Mouse (Mus musculus) embryonic stem cell, embryonic (primary cell): Measurements from ENCODE around the gene Lamc1.

Source experiments
- CTCF ChIA-PET, 4 experiments: fragments of 300-600 bp in 2 of 4; fragments of 350-600 bp in 2 of 4; sonication (Branson Sonifier 250); formaldehyde crosslinking; loops; one replicate each; lab custom pipeline; 2022; ENCODE audit warnings: inconsistent platforms in 2 of 4; lab: Charles Lee
- POLR2A ChIA-PET, 4 experiments: fragments of 300-600 bp in 2 of 4; fragments of 350-600 bp in 2 of 4; sonication (Branson Sonifier 250); formaldehyde crosslinking; loops; one replicate each; lab custom pipeline; 2022; ENCODE audit warnings: antibody characterized with exemption in 4 of 4, inconsistent platforms in 1 of 4; lab: Charles Lee

Gene Lamc1

DNA sequence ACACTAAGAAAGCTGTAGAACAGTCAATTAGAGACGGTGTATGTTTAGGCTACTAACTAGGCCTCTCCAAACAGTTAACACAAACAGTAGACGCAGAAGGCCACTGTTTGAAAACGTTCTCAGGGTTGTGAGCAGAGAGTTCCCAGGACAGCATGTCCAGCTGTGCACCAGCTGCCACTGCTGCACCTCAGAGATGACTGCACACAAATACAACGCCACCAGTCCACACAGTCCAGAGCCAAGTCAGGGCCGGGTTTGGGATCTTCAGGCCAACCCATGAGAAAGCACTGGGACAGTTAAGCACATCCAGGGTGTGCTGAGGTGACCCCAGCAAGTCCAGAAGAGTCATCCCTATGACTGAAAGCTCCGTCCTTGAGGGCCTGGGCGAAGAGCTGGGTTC, 67.0 kb downstream of the Lamc1 start:
- POLR2A ChIA-PET: interaction anchor here in 2 of 4 experiments (0.8 to 2.1 kb wide), 6 partner anchors 11 to 113 kb away, joined by 3 to 6 read pairs (median 3); no protein-coding TSS in a partner anchor
- CTCF ChIA-PET: interaction anchor here in 1 of 4 experiments (0.7 kb wide), 1 partner anchor 225 kb away, joined by 4 read pairs; no protein-coding TSS in a partner anchor

DNA sequence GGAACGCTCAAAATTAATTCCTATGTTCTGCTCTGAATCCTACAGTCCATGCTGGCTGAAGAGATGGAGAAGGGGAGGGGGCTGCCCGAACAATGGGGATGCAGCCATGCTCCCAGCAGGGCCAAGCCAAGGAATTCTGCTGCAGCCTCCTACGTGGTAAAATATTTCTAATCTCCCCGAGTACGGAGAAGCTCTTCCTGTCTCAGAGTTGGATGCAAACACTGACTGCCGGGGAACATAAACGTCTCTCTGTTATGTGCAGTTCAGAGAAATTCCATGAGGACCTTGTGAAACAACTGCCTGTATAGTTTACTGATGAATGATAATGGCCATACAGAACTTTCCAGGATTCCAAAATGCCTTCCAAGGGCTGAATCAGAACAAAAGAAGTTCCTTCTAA, 67.5 kb downstream of the Lamc1 start:
- CTCF ChIA-PET: interaction anchor here in 1 of 4 experiments (0.7 kb wide), 1 partner anchor 225 kb away, joined by 4 read pairs; no protein-coding TSS in a partner anchor

DNA sequence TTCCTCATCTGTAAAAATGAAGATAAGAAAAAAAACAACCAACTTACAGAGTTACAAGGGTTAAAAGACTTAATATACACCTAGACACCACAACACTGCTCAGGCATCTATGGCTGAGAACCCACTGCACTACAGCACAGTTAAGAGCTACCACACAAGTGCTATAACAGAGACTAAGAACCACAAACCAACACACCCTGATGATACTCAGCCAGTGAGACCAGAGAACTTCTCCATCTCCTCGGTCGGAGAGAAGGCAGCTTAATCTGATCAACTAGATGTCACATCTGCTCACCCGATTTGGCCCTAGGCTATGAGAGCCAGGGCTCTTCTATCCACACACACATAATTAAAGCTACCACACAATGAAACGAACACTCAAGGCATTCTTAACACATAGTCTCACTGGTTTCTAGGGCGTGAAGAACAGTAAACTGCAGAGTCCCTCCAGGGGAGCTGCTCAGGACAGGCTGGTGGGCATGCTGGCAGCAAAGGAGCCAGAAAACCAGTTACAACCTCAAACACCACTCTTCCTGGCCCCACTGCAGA, 72.8 kb downstream of the Lamc1 start:
- POLR2A ChIA-PET: interaction anchor here in 2 of 4 experiments (0.6 to 2.0 kb wide), 10 partner anchors 8 to 445 kb away, joined by 3 to 11 read pairs (median 4); no protein-coding TSS in a partner anchor
- CTCF ChIA-PET: no interaction called here

More for the DNA sequence above, 67.5 kb downstream of the Lamc1 start:
- POLR2A ChIA-PET: interaction anchor here in 2 of 4 experiments (0.9 to 1.5 kb wide), 5 partner anchors 11 to 114 kb away, joined by 3 to 4 read pairs (median 3); no protein-coding TSS in a partner anchor

DNA sequence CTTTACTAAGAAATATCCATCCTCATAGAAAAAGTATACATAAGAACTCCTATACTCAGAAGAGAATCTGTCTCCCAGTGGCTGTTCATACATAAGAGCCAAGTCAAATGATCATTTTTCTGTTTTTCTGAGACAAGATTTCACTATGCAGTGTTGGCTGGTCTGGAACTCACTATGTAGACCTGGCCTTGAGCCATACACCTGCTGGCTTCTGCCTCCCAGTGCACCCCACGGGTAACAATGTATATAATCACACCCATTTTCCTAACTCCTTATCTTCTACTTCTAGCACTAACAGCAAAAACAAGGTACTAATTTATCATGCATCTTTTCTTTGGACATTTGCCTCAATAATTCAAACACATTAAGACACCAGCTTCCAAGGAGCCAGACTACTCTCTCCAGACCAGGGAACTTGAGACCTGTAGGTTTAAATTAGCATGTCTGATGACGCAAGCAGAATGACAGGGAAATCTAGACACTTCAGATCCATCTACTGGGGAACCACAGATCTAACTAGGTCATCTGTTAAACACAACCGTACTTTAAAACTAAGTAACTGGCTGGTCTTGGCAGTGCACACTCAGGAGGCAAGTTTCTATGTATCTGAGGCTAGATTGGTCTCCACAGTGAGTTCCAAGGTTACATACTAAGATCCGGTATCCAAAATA, 79.9 kb downstream of the Lamc1 start:
- ChIA-PET POLR2A (interaction anchor here in 2 of 4 experiments (0.6 to 1.8 kb wide), 3 partner anchors 9 to 547 kb away, joined by 3 to 4 read pairs (median 4); no protein-coding TSS in a partner anchor), CTCF (no interaction called here)

DNA sequence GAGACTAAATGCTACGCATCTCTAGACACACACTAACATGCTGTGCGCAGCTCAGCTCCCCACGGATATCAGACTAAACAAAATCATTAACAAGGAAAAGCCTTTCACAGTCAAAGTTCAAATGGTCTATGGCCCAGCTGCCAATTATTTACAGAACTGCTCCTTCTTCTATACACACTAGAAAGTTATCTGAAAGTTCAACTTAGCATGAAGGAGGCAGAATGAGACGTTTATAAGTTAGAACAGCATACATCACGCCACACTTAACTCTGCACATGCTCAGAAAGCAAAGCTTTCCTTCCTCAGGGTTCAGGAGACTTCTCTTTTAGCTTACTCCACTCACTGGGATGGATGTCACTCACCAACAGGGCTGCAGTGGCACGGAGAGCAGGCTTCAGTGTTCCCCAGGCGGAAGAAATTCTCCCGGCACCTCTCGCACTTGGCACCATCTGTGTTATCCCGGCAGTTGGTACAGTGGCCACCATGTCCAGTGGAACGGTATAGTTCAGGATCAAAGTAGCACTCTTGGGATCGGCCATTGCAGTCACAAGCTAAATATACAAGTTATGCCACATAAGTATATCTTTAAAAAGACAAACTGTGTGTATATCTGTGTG, 80.9 kb downstream of the Lamc1 start:
- ChIA-PET CTCF (no interaction called here), POLR2A (interaction anchor here in 2 of 4 experiments (0.5 to 1.3 kb wide), 3 partner anchors 12 to 164 kb away, joined by 3 to 4 read pairs (median 3); no protein-coding TSS in a partner anchor)

DNA sequence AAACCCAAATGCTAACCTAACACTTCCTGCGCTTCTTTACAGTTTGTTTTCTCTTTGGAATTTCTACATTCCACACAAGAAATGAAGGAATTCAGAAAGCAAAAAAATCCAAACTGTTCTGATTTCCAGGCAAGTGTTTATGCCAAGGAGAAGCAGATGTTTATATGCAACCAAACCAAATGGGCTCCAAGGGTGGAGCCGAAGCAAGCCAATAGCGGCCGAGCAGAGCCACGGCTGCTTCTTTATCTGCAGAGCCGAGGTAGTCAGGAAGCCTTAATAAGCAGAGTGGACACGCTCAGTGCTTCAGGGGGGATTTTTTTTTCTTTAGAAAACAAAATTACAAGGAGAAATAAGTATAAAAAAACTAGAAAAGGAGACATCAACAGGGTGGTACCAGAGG, 91.2 kb downstream of the Lamc1 start:
- POLR2A ChIA-PET: interaction anchor here in 1 of 4 experiments (1.1 kb wide), 1 partner anchor 23 kb away, joined by 3 read pairs; no protein-coding TSS in a partner anchor
- CTCF ChIA-PET: no interaction called here

DNA sequence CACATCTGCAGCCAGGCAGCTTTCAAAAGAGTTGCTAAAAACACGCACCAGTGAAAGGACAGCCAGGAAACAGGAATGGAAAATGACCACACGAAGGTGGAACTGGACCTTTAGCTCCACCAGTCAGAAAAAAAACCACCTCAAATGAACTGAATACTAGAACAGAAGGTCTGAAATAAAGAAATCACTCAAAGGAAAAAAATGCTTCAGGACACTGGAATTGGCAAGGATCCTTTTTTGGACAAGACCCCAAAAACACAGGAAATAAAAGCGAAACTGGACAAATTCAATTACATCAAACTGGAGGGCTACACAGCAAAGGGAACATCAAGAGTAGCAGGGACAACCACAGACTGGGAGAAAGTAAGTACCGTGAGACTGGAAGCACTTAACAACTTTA, 97.0 kb downstream of the Lamc1 start:
- ChIA-PET POLR2A (interaction anchor here in 2 of 4 experiments (0.7 to 2.5 kb wide), 5 partner anchors 8 to 24 kb away, joined by 3 to 9 read pairs (median 4); no protein-coding TSS in a partner anchor), CTCF (interaction anchor here in 1 of 4 experiments (1.0 kb wide), 1 partner anchor 134 kb away, joined by 5 read pairs; no protein-coding TSS in a partner anchor)

DNA sequence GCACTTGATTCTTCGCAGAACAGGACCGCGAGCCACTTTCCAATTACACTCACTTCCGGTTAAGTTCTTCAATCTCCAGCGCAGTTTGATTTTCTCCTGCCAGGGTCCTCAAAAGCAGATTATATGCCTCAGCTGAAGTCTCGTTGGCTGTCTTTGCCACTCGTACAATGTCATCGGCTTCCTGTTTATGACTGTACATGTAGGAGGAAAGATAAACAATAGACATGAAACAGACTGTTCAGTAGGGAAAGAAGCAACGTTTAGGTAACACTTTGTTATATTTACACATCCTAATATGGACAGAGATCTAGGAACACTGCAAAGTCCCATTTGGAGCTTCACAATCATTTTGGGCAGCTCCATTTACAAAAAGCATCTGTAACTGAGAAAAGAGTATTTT, 100.9 kb downstream of the Lamc1 start:
- CTCF ChIA-PET: no interaction called here
- POLR2A ChIA-PET: interaction anchor here in 1 of 4 experiments (0.8 to 1.2 kb wide), 3 partner anchors 12 to 21 kb away, joined by 3 to 5 read pairs (median 3); no protein-coding TSS in a partner anchor

DNA sequence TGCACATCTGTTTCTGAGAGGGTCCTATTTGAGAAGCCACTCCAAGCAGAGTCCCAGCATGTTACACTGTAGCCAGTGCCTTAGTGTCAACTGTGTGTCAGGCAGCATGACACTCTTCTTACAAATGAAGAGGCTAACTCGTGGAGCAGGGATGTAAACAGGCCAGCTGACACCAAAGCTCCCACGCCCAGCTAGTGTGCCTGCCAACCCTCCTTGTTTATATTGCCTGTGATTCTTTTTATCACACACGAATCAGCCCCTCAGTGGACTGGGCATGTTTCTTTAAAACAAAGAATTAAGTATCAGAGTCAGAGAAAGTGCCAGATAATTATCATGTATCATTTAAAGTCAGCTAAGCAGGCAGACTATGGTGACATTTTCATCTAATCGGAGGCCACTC, 104.7 kb downstream of the Lamc1 start:
- CTCF ChIA-PET: interaction anchor here in 2 of 4 experiments (1.0 to 1.2 kb wide), 2 partner anchors 10 to 438 kb away, joined by 3 to 4 read pairs; no protein-coding TSS in a partner anchor
- POLR2A ChIA-PET: interaction anchor here in 2 of 4 experiments (0.6 to 3.8 kb wide), 11 partner anchors 8 to 262 kb away, joined by 3 to 26 read pairs (median 4); no protein-coding TSS in a partner anchor

DNA sequence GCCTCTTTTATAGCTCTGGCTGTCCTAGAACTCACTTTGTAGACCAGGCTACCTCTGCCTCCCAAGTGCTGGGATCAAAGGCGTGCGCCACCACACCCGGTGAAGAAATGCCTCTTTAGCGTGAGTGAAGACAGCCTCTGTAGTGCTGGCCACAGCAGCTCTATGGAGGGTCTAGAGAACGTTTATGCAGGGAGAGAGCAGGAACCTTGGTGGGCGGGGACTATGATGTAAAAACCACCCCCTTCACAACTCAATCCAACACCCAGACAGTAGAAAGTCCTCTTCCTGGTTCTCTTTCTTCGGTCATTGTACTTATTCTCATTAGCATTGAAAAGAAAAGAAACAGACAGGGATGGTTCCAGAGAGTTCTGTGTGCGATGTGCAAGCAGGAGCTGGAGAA, 105.5 kb downstream of the Lamc1 start:
- POLR2A ChIA-PET: interaction anchor here (0.6 to 3.8 kb wide), 25 partner anchors 9 to 205 kb away, joined by 3 to 26 read pairs (median 3); no protein-coding TSS in a partner anchor
- CTCF ChIA-PET: interaction anchor here in 2 of 4 experiments (1.0 to 1.2 kb wide), 2 partner anchors 9 to 437 kb away, joined by 3 to 4 read pairs; no protein-coding TSS in a partner anchor

DNA sequence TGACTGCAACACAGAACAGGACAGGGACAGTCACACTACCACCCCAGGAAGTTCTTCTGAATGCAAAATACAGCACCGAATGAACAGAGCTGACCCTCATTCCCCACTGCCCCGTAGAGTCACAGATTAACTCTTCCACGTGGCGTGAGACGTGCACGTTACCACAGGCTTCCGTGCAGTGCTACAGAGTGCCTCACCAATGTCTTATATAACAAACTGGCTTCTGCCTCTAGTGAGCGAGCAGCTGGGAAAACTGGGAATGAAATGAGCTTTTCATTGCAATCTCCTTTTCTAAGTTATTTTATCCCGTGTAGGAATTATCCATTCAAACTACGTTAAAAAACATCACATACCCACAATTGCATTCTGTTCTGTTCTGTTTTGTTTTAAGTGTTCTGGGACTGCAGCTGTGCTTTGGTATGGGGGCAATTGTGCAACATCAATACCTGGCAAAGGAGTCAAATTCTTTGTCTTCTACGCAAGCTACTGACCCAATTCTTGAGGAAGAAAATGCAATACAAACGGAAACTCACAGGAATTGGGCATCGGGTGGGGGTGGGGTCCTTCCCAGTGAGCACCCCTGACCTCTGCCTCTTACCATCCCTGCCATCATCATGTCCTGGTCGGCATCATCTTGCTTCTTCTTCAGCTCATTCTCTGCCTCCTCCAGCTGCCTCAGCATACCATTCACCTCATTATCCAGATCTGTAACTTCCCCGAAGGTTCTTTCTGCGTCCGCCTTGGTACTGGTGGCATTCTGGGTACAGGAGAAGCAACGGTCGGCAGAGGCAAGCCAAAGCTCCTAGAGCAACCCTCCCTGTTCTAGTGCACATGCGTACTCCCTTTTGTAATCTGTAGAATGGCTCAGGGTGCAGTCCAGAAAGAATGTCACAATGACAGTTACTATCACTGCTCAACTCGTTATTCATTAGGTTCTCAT, 106.5 kb downstream of the Lamc1 start:
- CTCF ChIA-PET: interaction anchor here in 3 of 4 experiments (0.6 to 1.1 kb wide), 7 partner anchors 8 to 524 kb away, joined by 3 to 7 read pairs (median 4); no protein-coding TSS in a partner anchor
- POLR2A ChIA-PET: interaction anchor here (0.7 to 3.8 kb wide), 27 partner anchors 8 to 355 kb away, joined by 3 to 26 read pairs (median 3); no protein-coding TSS in a partner anchor

DNA sequence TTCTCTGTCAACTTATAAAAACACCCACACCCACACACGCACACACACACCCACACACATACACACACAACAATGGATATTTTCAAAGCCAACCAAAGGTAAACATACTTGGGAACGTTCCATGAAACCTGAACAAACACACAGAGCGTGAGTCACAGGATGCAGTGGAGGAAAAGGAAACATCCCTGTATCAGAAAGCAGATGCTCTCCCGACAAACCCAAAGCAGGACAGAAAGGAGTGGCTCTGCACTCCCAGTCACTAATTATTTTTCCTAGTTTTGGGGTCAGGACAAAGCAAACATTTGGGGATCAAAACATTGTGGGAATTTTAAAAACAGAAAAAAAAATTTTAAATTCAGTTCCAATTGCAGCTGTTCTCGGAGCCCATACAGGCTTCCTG, 108.3 kb downstream of the Lamc1 start:
- POLR2A ChIA-PET: interaction anchor here in 2 of 4 experiments (3.1 to 3.6 kb wide), 2 partner anchors 9 to 10 kb away, joined by 11 to 17 read pairs; no protein-coding TSS in a partner anchor
- CTCF ChIA-PET: no interaction called here

DNA sequence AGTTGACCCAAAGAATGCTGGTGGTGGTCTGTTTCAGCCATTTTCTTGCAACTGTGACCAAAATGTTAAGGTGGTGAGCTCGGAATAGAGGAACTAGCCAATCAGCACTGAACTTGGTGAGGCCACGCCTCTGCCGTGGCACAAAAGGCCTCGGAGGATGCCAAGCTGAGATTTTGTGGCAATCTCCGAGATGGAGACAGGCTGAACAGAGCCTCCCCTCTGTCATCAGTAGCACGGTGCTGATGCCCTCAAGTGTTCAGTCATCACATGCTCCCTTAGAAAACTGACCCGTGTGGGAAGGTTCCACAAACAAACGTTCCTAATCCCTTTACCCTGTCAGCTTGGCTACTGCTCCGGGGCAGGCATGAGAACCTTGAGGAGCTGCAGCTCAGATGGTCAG, 113.2 kb downstream of the Lamc1 start:
- ChIA-PET POLR2A (interaction anchor here in 2 of 4 experiments (0.7 to 4.9 kb wide), 9 partner anchors 9 to 429 kb away, joined by 3 to 31 read pairs (median 4); no protein-coding TSS in a partner anchor), CTCF (interaction anchor here in 1 of 4 experiments (0.7 to 0.9 kb wide), 2 partner anchors 129 to 429 kb away, joined by 3 read pairs; no protein-coding TSS in a partner anchor)

DNA sequence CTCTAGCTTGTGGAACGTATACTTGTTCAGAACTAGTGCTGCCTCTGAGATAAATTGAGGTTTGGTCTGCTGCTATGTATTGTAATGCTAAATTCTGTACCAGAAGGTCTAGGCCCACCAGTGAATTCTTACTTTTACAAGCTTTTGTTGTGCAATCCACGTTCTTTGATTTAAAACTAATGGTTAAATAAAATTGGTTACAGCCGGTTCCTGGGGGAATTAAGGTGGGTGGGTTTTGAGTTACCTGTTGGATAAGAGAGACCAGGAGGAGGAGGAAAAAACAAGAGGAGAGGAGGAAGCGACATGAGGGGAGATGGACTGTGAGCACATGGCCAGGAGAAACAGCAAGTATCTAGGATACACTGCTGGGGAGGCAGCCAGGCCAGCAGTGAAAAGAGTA, 116.1 kb downstream of the Lamc1 start:
- ChIA-PET POLR2A (interaction anchor here (0.6 to 4.9 kb wide), 27 partner anchors 9 to 523 kb away, joined by 3 to 31 read pairs (median 4); no protein-coding TSS in a partner anchor), CTCF (interaction anchor here in 2 of 4 experiments (0.5 to 1.2 kb wide), 4 partner anchors 9 to 242 kb away, joined by 3 to 5 read pairs (median 4); no protein-coding TSS in a partner anchor)

DNA sequence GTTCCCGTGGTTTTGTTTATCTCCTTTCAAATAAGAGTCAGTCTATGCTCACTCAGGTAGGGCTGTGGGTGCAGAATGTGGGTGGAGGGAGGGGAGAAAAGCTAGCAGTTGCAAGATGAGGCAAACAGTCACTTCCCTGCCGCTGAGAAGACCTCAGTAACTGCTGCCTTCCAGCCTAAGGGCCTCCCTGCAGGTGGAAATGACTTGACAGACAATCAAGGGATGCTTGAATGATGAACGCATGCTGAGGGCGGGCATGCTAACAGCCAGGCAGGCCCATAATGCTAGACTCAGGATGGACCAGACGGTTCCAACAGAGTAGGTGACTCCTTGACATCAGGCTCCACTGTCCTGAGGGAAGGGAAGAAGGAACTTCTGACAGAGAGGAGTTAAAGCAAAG, 116.9 kb downstream of the Lamc1 start:
- ChIA-PET CTCF (no interaction called here), POLR2A (interaction anchor here in 3 of 4 experiments (0.9 to 4.9 kb wide), 10 partner anchors 8 to 422 kb away, joined by 3 to 31 read pairs (median 5); no protein-coding TSS in a partner anchor)

DNA sequence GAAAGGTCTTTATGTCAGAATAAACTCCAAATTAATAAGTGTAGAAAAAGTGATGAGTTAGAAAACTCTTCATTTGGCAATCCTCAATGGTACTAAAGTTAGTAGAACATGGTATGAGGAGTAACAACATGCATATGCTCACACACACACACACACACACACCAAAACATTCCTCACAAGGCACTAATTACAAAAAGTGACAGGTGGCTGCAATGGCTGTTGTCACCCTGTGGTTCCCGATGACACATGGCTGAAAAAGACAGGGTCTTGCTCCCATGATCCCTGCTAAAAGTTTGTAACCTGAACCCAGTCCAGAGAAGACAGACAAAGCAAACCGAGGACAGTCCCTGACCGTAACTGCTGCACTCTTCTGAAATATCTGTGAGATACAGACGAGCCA, 121.6 kb downstream of the Lamc1 start:
- POLR2A ChIA-PET: interaction anchor here in 3 of 4 experiments (0.5 to 2.3 kb wide), 12 partner anchors 8 to 652 kb away, joined by 3 to 9 read pairs (median 5); no protein-coding TSS in a partner anchor
- CTCF ChIA-PET: interaction anchor here in 1 of 4 experiments (0.7 kb wide), 1 partner anchor 25 kb away, joined by 3 read pairs; the partner anchor contains the start of gene Lamc2
